Mouse (Mus musculus) kidney, postnatal 0 days (tissue): ENCODE results near the gene Etv6. TPM values are rescaled to one million over a fixed set of nuclear protein-coding genes. Genes with fewer than 3 reads are reported as not detected.

Experiments used
- ATAC-seq: fragments of 200-750 bp; cut with Nextera tagmentation; replicated peaks from 2 replicates; pipeline ENCODE4 v1.8.0; 2017; ENCODE audit warnings: low read depth, moderate number of reproducible peaks, moderate TSS enrichment, moderate library complexity; ENCODE audit not compliant: low FRiP score
- DNase-seq: peaks from one replicate; pipeline ENCODE4 v3.0.0-alpha.2; 2016; ENCODE audit warnings: low spot score
- H3K27ac ChIP-seq: fragments of 300-500 bp; sonication (generic); 2 replicates; pipeline ENCODE4 v1.5.1; 2014; ENCODE audit warnings: mild to moderate bottlenecking
- H3K27me3 ChIP-seq: fragments of 300-500 bp; sonication (generic); 2 replicates; pipeline ENCODE4 v1.6.1; 2014; ENCODE audit warnings: low read length, mixed read lengths; ENCODE audit not compliant: insufficient read depth
- H3K36me3 ChIP-seq: fragments of 300-500 bp; sonication (generic); 2 replicates; pipeline ENCODE4 v1.6.1; 2014; ENCODE audit warnings: low read length, mixed read lengths; ENCODE audit not compliant: insufficient read depth
- H3K4me1 ChIP-seq: fragments of 300-500 bp; sonication (generic); replicated peaks from 2 replicates; pipeline ENCODE4 v1.6.1; 2014; ENCODE audit warnings: antibody characterized with exemption, low read length, mixed read lengths; ENCODE audit not compliant: insufficient read depth
- H3K4me2 ChIP-seq: fragments of 300-500 bp; sonication (generic); 2 replicates; pipeline ENCODE4 v1.6.1; 2014; ENCODE audit warnings: mild to moderate bottlenecking, low read length, moderate library complexity, mixed read lengths
- H3K4me3 ChIP-seq: fragments of 300-500 bp; sonication (generic); replicated peaks from 2 replicates; pipeline ENCODE4 v1.5.1; 2014; ENCODE audit warnings: low read depth, low read length
- H3K9ac ChIP-seq: fragments of 300-500 bp; sonication (generic); 2 replicates; pipeline ENCODE4 v1.6.1; 2014; ENCODE audit warnings: low read depth, low read length
- H3K9me3 ChIP-seq: fragments of 300-500 bp; sonication (generic); replicated peaks from 2 replicates; pipeline ENCODE4 v1.6.1; 2016; ENCODE audit warnings: low read length, inconsistent platforms, mixed read lengths
- CTCF ChIP-seq: IDR thresholded peaks from 2 replicates; pipeline ENCODE4 v1.5.1; 2016; ENCODE audit warnings: antibody characterized with exemption, low read depth, mild to moderate bottlenecking, moderate library complexity
- WGBS: fragments of 180-500 bp; shearing (Covaris S2); extraction: QIAGEN DNeasy Blood & Tissue Kit; methylation state at CpG from one replicate; pipeline ENCODE4 v1.1.7; 2014; 5-methylcytosine and 5-hydroxymethylcytosine counted together
- polyA plus RNA-seq: library from polyadenylated mRNA; unstranded; fragments of >200 nt; fragmentation: Nextera tagmentation; extraction: Ambion mirVana; gene quantifications from 2 replicates; pipeline ENCODE4 v1.2.1, GENCODE M21; 2015

Gene Etv6
- polyA plus RNA-seq, 1 experiment from 2014 or later, result 8.9 TPM

DNA sequence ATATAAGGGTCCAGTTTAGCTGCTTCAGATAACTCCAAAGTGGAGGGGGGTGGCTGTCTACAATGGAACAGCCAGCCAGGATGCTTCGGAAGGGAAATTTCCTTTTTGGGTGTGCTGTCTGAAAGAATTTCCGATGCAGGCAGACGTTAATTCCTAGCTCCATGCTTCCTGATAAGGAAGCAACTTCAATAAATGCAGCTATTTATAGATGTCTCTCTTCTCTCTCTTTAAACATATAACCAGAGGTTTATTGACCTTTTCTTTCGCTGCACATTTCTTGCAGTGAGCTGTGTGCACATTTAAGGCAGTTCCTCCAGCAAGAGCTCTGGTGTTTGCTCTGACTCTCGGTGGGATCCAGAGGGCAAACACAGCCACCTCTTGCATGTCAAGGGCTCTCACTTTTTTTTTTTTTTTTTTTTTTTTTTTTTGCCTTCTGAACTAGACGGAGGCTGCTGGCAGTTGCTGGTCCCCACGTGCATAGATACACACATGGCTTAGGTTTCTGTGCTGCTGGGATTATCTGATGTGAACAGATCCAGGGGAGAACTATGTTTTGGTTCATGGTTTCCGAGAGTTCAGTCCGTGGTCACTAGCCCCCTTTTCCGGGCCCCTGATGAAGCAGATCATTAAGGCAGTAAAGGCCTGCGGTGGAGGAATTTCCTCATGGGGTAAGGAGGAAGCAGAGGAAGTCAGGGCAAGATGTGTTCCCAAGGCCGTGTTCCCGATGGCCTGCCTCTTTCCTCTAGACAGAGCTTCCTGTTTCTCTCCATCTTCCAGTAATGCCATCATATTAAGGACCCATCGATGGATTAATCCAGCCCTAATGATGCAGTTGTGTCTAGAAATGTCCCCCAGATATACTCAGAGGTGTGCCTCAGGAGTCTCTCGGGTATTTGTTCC lies 109.0 kb downstream of the Etv6 start:
- Histone ChIP-seq H3K9me3 (no peaks in the 10 kb centered on the region), H3K9ac (no peak overlapping the region), H3K4me1 (peaks cover 29% of the 10 kb centered on the region), H3K36me3 (no peaks in the 10 kb centered on the region), H3K27ac (peak overlapping the region; percentile 42), H3K4me2 (no peak overlapping the region), H3K4me3 (no peak overlapping the region), H3K27me3 (no peaks in the 10 kb centered on the region)
- DNase-seq (peak; percentile 73), ATAC-seq (no peak)
- 51% methylated on average over 15 of the region's 15 CpGs for WGBS
- no peak for TF ChIP-seq CTCF

- DNase-seq (peak; percentile 32), ATAC-seq (peak; percentile 27; the same call in 1 of the 2 replicates)
- TF ChIP-seq CTCF, result no peak
- H3K9me3 ChIP-seq, result no peaks in the 10 kb centered on the region
- H3K36me3 ChIP-seq, result no peaks in the 10 kb centered on the region
- WGBS, result 55% methylated on average over 22 of the region's 22 CpGs
- peaks cover 24% of the 10 kb centered on the region for H3K4me1 ChIP-seq
- H3K9ac ChIP-seq, result no peak overlapping the region
- H3K4me2 ChIP-seq, result no peak overlapping the region
- no peak overlapping the region for H3K4me3 ChIP-seq
- H3K27me3 ChIP-seq, result no peaks in the 10 kb centered on the region
- H3K27ac ChIP-seq, result no peak overlapping the region
Observed at GRCm38 (mm10) chr6:134147596-134148442, 112.3 kb downstream of the Etv6 start.

DNA sequence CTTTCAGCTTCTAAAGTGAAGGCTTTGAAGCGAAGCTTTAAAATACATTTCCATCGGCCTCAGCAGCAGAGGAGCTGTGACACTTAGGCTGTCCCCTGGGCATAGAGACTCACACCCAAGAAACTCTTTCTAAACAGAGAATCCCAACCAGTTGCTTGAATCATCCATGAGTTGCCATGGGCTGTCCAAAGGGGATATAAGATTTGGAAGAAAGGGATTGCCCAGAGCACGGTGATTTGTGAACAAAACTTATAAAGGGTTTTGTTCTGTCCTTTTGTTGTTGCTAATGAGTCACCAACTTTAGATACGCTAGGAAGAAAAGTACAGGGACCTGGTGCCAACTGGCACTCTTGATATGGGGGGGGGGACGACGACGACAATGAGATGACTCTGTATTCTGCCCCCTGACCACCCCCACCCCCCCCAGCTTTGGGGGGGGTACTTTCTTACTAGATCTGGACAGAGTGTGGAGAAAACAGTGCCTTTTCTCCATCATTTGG lies 113.0 kb downstream of the Etv6 start:
- Histone ChIP-seq H3K27ac (no peak overlapping the region), H3K9ac (no peak overlapping the region), H3K27me3 (no peaks in the 10 kb centered on the region), H3K36me3 (no peaks in the 10 kb centered on the region), H3K4me2 (no peak overlapping the region), H3K4me1 (peaks cover 19% of the 10 kb centered on the region), H3K4me3 (no peak overlapping the region), H3K9me3 (no peaks in the 10 kb centered on the region)
- ATAC-seq (no peak), DNase-seq (no peak)
- 71% methylated on average over 7 of the region's 7 CpGs for WGBS
- TF ChIP-seq CTCF, result no peak

DNA sequence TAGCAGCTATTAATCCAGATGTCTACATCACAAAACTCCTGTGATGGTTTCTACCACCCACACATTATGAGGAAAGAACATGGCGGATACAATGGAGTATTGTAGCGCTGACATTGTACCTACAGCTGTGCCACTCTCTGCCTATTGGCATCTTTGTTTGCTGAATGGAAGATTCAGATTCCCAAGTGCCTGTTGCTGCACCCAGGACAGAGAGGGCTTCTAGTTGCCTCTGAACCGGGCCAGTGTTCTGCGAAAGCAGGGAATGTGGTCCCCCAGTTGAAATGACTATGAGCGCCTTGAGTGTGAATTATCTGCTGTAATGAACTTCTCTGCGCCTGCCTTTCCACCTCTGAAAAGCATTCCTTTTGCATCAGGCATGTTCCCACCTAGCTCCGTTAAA lies 114.1 kb downstream of the Etv6 start:
- 95% methylated on average over 7 of the region's 7 CpGs for WGBS
- no peak for TF ChIP-seq CTCF
- Histone ChIP-seq H3K36me3 (no peaks in the 10 kb centered on the region), H3K27me3 (no peaks in the 10 kb centered on the region), H3K9me3 (no peaks in the 10 kb centered on the region), H3K4me1 (peaks cover 14% of the 10 kb centered on the region), H3K4me2 (no peak overlapping the region), H3K9ac (no peak overlapping the region), H3K27ac (no peak overlapping the region), H3K4me3 (no peak overlapping the region)
- no peak for DNase-seq
- ATAC-seq, result no peak

DNA sequence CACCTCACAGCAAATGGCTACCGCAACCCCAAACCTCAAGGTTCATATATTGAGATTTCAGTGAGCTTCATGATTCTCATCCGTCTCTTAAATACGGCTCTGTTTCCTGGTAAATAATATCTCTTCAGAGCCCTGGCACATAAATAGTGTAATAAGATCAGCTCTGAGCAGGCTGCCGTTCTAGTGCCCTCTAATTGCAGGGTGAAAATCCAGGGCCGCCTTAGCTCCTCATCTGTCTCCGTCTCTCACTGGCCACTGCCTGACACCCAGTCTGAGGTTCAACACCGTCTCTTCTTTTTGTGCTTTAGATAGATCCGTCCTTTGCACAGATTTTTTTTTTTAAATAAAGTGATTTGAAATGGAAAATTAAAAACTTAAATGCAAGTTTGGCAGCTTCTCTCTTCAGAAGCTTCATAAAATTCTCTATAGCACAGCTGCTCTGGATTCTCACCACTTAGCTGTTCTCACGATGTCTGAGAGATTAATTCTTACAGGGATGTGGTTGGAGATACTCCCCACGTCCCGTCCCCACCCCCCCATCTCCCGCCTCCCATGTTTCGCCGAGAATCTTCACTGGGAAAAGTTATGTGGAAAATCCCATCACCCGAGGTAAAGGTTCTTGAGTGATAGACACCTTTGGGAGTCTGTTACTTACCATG lies 115.7 kb downstream of the Etv6 start:
- peak overlapping the region; percentile 29 for H3K4me2 ChIP-seq
- H3K9ac ChIP-seq, result no peak overlapping the region
- H3K36me3 ChIP-seq, result no peaks in the 10 kb centered on the region
- no peak for TF ChIP-seq CTCF
- H3K9me3 ChIP-seq, result no peaks in the 10 kb centered on the region
- peak; percentile 50 for DNase-seq
- no peaks in the 10 kb centered on the region for H3K27me3 ChIP-seq
- ATAC-seq, result no peak
- no peak overlapping the region for H3K4me3 ChIP-seq
- 38% methylated on average over 15 of the region's 15 CpGs for WGBS
- peak overlapping the region; percentile 79 for H3K27ac ChIP-seq
- peaks cover 14% of the 10 kb centered on the region for H3K4me1 ChIP-seq
